Mouse (Mus musculus) leukemia stem cell, adult 10-12 weeks (primary cell): Measurements from ENCODE around the gene H2-Oa. TPM values are rescaled to one million over a fixed set of nuclear protein-coding genes. Genes with fewer than 3 reads are reported as not detected.

Source experiments
- polyA plus RNA-seq: library from polyadenylated mRNA; stranded (reverse); fragments of >175 nt; gene quantifications from 2 replicates; pipeline ENCODE4 v1.2.3, GENCODE M21; 2012; ENCODE audit warnings: low replicate concordance

H2-Oa gene
- polyA plus RNA-seq: 9.6 and 71.7 TPM in 2 replicates

DNA sequence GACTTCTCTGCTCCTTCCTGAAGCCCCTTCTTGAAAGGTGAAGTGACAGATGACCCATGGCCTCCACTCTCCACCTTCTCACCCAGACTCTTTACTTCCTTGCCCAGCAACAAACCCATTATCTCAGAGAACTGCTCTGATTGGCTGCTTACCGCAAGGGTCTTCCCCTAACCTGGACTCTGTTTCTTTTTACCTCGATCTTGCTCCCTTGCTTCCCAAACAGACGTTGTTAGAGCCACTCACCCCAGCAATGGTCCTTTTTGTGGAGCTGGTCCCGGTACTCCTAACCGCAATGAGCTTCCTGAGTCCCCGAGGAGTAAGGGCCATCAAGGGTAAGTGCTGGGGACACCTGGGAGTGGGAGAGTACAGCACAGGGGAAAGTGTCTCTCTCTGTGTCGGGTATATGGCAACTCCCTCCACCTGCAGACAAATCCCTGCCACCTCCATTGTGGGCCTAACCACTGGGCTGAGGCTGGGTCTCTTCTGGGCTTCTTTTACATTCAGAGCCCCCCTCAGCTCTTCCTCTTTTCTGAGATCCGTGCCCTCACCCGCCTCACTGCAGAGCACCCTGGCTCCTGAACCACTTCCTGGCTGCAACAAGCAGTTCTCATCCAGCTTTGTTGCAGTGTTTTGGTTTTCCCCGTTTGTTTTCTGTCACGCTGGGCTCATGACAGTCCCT lies at the start of gene H2-Oa:
H2-Oa (plus strand) TSS at position 144 of the 679 bp plus-strand sequence.

DNA sequence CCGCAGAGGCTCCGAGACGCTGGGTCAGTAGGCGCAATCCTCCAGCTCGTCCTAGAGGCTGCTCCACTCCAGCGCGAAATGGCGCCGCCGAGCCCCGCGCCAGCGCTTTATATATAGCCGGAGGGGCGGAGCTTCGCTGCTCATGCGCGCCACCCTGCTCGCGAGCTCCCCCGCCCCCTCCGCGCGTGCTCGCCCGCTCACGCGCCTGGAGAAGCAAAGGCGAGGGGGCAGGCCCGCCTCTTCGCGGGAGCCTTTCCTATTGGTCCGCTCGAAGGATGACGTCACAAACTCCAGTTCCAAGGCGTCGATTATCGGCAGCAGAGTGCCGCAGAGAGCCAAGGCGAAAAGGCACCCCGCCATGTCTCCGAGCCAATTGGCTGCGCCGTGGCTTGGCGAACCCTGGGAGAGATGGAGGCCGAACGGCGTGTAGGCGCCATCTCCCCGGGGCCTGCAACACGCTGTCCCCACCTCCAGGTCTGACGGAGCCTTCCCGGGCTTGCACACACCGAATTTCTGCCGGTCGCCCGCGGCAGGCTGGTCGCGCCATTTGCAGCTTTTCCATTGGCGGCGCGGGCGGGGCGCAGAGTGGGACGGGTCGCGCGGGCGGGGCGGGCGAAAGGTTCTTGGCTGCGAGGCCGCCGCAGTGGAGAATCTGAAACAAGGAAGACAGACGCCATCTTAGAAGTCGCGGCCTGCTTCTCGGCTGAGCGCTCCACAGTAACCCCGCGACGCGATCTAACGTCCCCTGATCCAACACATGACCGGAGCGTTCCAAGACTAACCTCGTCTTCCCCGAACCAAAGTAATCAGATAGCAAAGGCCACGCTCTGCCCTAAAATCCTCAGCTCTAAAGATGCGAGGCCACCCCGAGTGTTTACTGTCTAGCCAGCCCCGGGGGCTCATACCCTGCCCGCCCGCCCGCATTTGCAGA lies 27.4 kb downstream of the H2-Oa start, which contains the start of gene H2-DMa:
H2-DMa (plus strand) TSS at position 293 of the 931 bp plus-strand sequence.

DNA sequence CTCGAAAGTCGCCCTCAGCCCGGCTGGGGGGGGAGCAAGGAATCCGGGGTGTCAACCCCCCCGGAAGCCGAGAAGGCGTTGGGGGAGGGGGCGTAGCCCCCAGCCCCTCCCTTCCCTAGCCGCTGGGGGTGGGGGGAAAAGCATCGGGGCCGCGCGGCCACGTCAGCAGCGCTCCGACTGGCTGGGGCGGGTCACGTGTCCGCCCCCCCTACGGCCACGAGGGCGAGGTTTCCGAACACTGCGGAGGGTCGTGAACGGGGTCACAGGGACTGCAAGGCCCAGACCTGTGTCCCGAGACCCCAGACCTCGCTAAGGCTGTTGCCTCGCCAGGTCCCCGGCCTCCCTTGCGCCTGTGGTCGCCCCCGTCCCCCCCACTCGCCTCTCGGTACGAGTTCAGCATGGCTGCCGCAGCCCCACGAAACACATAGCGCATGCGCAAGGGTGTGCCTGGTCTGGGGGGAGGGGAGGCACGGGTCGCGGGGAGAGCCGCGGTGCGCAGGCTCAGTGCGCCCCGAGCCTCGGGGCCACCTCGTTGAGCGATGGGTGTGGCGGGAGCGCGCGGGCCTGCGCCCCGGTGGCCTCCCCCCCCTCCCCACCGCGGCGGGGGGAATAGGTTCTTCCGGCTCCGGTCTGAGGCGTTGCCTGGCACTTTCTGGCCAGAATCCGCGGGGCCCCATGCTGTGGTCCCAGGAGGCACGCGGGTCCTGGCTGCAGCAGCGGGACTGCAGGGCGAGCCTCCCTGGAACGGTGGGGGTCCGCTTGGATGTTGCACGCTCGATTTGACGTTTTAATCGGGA lies 30.2 kb downstream of the H2-Oa start, which contains the start of gene Brd2:
Brd2 (minus strand) TSS at position 447 of the 797 bp plus-strand sequence.

DNA sequence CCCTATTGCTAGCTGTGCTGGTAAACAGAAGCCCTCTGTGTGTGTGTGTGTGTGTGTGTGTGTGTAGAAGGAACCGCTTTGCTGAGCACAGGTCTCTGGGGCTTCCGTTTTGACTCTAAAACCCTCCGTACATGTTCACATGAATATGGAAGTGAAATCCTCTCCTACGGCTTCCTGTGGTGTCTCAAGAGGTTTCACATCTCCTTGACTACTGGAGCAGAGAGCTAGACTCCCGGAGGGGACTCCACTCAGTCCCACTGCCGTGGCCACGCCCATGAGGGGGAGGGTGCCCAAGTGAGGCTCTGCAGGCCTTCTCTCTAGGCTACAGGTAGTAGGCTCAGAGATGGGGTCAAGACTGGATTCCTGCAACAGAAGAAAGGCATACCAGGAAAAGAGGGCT lies 50.9 kb downstream of the H2-Oa start, which contains the start of gene H2-DMb2:
H2-DMb2 (plus strand) TSS at position 275 of the 400 bp plus-strand sequence.

Other genes starting within 250 kb of the H2-Oa start
- 29.9 and 33.2 TPM in 2 replicates for gene Cd320, start 249.2 kb upstream of the H2-Oa start, polyA plus RNA-seq
- not detected in 2 replicates for gene Gm7029, start 218.5 kb upstream of the H2-Oa start, polyA plus RNA-seq
- 74.4 and 87.4 TPM in 2 replicates for gene Kifc1, start 201.7 kb upstream of the H2-Oa start, polyA plus RNA-seq
- gene Platr17, start 187.2 kb upstream of the H2-Oa start, polyA plus RNA-seq: not detected in 2 replicates
- 28.6 and 32.1 TPM in 2 replicates for gene Daxx, start 182.9 kb upstream of the H2-Oa start, polyA plus RNA-seq
- gene Tapbp, start 176.4 kb upstream of the H2-Oa start, polyA plus RNA-seq: 473 and 728 TPM in 2 replicates
- 60.2 and 119 TPM in 2 replicates for gene Zbtb22, start 176.4 kb upstream of the H2-Oa start, polyA plus RNA-seq
- gene Rgl2, start 162.8 kb upstream of the H2-Oa start, polyA plus RNA-seq: 141 and 230 TPM in 2 replicates
- gene Pfdn6, start 152.0 kb upstream of the H2-Oa start, polyA plus RNA-seq: 74.5 and 89.8 TPM in 2 replicates
- 94.9 and 266 TPM in 2 replicates for gene Wdr46, start 151.7 kb upstream of the H2-Oa start, polyA plus RNA-seq
- 16.7 and 18.6 TPM in 2 replicates for gene B3galt4, start 140.9 kb upstream of the H2-Oa start, polyA plus RNA-seq
- gene Vps52, start 136.5 kb upstream of the H2-Oa start, polyA plus RNA-seq: 51.6 and 65.2 TPM in 2 replicates
- 29.1 and 64.5 TPM in 2 replicates for gene Rps18, start 136.3 kb upstream of the H2-Oa start, polyA plus RNA-seq
- gene H2-K1, start 92.0 kb upstream of the H2-Oa start, polyA plus RNA-seq: 253 and 752 TPM in 2 replicates
- gene Ring1, start 67.7 kb upstream of the H2-Oa start, polyA plus RNA-seq: 42.1 and 63.7 TPM in 2 replicates
- 50.7 and 105 TPM in 2 replicates for gene H2-Ke6, start 64.3 kb upstream of the H2-Oa start, polyA plus RNA-seq
- gene Slc39a7, start 60.7 kb upstream of the H2-Oa start, polyA plus RNA-seq: 36.5 and 105 TPM in 2 replicates
- gene Rxrb, start 60.5 kb upstream of the H2-Oa start, polyA plus RNA-seq: 269 and 299 TPM in 2 replicates
- 8.5 and 40.3 TPM in 2 replicates for gene Col11a2, start 52.9 kb upstream of the H2-Oa start, polyA plus RNA-seq
- 29.6 and 120 TPM in 2 replicates for gene H2-DMa, start 27.2 kb downstream of the H2-Oa start, polyA plus RNA-seq
- 446 and 549 TPM in 2 replicates for gene Brd2, start 30.3 kb downstream of the H2-Oa start, polyA plus RNA-seq
- gene H2-DMb2, start 51.0 kb downstream of the H2-Oa start, polyA plus RNA-seq: 73.6 and 78.6 TPM in 2 replicates
- gene H2-DMb1, start 60.7 kb downstream of the H2-Oa start, polyA plus RNA-seq: 2.3 and 4.0 TPM in 2 replicates
- 20.7 and 59.1 TPM in 2 replicates for gene Tap1, start 95.2 kb downstream of the H2-Oa start, polyA plus RNA-seq
- 14.5 and 26.2 TPM in 2 replicates for gene Psmb9, start 95.4 kb downstream of the H2-Oa start, polyA plus RNA-seq
- 66.5 and 100 TPM in 2 replicates for gene Psmb8, start 105.4 kb downstream of the H2-Oa start, polyA plus RNA-seq
- gene Tap2, start 111.2 kb downstream of the H2-Oa start, polyA plus RNA-seq: 95.0 and 101 TPM in 2 replicates
- gene H2-Ob, start 146.6 kb downstream of the H2-Oa start, polyA plus RNA-seq: 5.9 and 8.8 TPM in 2 replicates
- gene H2-Ab1, start 165.3 kb downstream of the H2-Oa start, polyA plus RNA-seq: 211 and 1,423 TPM in 2 replicates
- 8.9 and 82.4 TPM in 2 replicates for gene H2-Aa, start 195.5 kb downstream of the H2-Oa start, polyA plus RNA-seq
- gene H2-Eb1, start 213.5 kb downstream of the H2-Oa start, polyA plus RNA-seq: 27.3 and 40.7 TPM in 2 replicates
- gene H2-Eb2, start 233.3 kb downstream of the H2-Oa start, polyA plus RNA-seq: 0.07 and 0.10 TPM in 2 replicates